Mouse (Mus musculus) stomach, embryonic 16.5 days (tissue): ENCODE data around the gene Atp6v1g1. TPM values are rescaled to one million over a fixed set of nuclear protein-coding genes. Genes with fewer than 3 reads are reported as not detected.

Source experiments
- ATAC-seq: fragments of 200-750 bp; cut with Nextera tagmentation; 2 replicates; pipeline ENCODE4 v1.8.0; 2017; ENCODE audit warnings: moderate number of reproducible peaks, moderate TSS enrichment; ENCODE audit not compliant: insufficient read depth, low FRiP score
- H3K27ac ChIP-seq: fragments of 300-500 bp; sonication (generic); 2 replicates; pipeline ENCODE4 v1.5.1; 2014; ENCODE audit warnings: low read length
- H3K27me3 ChIP-seq: fragments of 300-500 bp; sonication (generic); 2 replicates; pipeline ENCODE4 v1.6.1; 2014; ENCODE audit warnings: low read length, control low read depth, mixed read lengths; ENCODE audit not compliant: control insufficient read depth, insufficient read depth
- H3K36me3 ChIP-seq: fragments of 300-500 bp; sonication (generic); 2 replicates; pipeline ENCODE4 v1.6.1; 2014; ENCODE audit warnings: low read length; ENCODE audit not compliant: control insufficient read depth, insufficient read depth
- H3K4me1 ChIP-seq: fragments of 300-500 bp; sonication (generic); 2 replicates; pipeline ENCODE4 v1.6.1; 2014; ENCODE audit warnings: low read length, control low read depth, mixed read lengths; ENCODE audit not compliant: control insufficient read depth, insufficient read depth
- H3K4me2 ChIP-seq: fragments of 300-500 bp; sonication (generic); 2 replicates; pipeline ENCODE4 v1.6.1; 2014; ENCODE audit warnings: low read depth, low read length, mixed read lengths
- H3K4me3 ChIP-seq: fragments of 300-500 bp; sonication (generic); replicated peaks from 2 replicates; pipeline ENCODE4 v1.5.1; 2014; ENCODE audit warnings: mild to moderate bottlenecking, low read length
- H3K9ac ChIP-seq: fragments of 300-500 bp; sonication (generic); 2 replicates; pipeline ENCODE4 v1.6.1; 2014; ENCODE audit warnings: low read length
- H3K9me3 ChIP-seq: fragments of 300-500 bp; sonication (generic); replicated peaks from 2 replicates; pipeline ENCODE4 v1.6.1; 2016; ENCODE audit warnings: low read length, control low read depth; ENCODE audit not compliant: control insufficient read depth
- WGBS: fragments of 180-500 bp; shearing (Covaris S2); extraction: QIAGEN DNeasy Blood & Tissue Kit; methylation state at CpG from one replicate; pipeline ENCODE4 v1.1.7; 2014; 5-methylcytosine and 5-hydroxymethylcytosine counted together
- polyA plus RNA-seq: library from polyadenylated mRNA; unstranded; fragments of >200 nt; fragmentation: Nextera tagmentation; extraction: Ambion mirVana; gene quantifications from 2 replicates; pipeline ENCODE4 v1.2.1, GENCODE M21; 2015

Atp6v1g1 gene
- polyA plus RNA-seq, 1 experiment from 2014 or later, result 277 TPM

DNA sequence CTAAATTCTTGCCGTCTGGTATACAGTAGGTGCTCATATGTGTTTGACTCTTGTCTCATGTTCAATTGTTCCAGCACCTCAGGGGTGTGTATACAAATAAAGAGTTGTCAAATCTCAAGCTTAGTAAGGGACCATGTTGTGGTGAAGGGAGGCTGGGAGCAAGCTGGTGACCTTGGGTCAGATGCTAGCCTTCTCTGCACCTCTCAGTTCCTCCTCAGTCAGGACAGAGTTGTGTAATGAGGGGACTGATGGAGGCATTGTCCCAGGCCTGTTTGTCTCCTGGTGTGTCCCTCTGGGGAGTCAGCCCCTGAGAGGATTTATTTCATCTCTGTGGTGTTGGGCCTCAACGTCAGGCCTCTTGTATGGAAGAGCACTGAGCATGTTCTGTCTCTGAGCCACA, 41.7 kb downstream of the Atp6v1g1 start:
- no peak for ATAC-seq
- Histone ChIP-seq H3K9ac (no peak overlapping the region), H3K4me1 (no peaks in the 10 kb centered on the region), H3K27me3 (no peaks in the 10 kb centered on the region), H3K27ac (no peak overlapping the region), H3K36me3 (no peaks in the 10 kb centered on the region; the same call in 1 of the 2 replicates), H3K9me3 (no peaks in the 10 kb centered on the region), H3K4me2 (no peak overlapping the region), H3K4me3 (no peak overlapping the region)
- WGBS, result 71% methylated on average over 2 of the region's 2 CpGs

GRCm38 (mm10) chr4:63589987-63590386, 45.4 kb downstream of the Atp6v1g1 start:
- H3K9ac ChIP-seq, result no peak overlapping the region

DNA sequence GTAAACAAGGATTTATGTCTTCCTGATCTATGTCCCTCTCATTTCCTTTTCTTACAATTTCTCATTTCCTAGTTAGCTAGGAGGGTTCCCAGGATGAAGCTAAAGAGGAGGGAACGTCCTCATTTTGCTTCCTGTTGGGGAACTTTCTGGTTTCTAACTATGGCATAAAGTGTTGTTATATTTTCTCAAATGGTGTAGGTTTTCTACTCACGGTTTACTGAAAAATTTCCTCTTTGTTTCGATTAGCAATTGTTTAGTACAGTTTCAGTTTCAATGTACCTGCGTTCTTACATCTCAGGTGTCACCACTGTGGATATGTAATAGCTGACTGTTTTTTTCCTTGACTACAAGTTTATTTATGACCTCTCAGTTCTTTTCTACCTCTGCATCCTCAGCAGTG, 46.0 kb downstream of the Atp6v1g1 start:
- 81% methylated on average over 4 of the region's 4 CpGs for WGBS
- Histone ChIP-seq H3K9ac (no peak overlapping the region), H3K27ac (no peak overlapping the region), H3K4me1 (peaks cover 12% of the 10 kb centered on the region), H3K27me3 (no peaks in the 10 kb centered on the region), H3K36me3 (no peaks in the 10 kb centered on the region), H3K4me3 (no peak overlapping the region), H3K9me3 (no peaks in the 10 kb centered on the region), H3K4me2 (no peak overlapping the region)
- no peak for ATAC-seq

More at GRCm38 (mm10) chr4:63589987-63590386, 45.4 kb downstream of the Atp6v1g1 start:
- ATAC-seq, result no peak
- H3K27ac ChIP-seq, result no peak overlapping the region
- peaks cover 7% of the 10 kb centered on the region for H3K4me1 ChIP-seq
- H3K36me3 ChIP-seq, result no peaks in the 10 kb centered on the region
- no peak overlapping the region for H3K4me3 ChIP-seq
- no peaks in the 10 kb centered on the region for H3K27me3 ChIP-seq
- 77% methylated on average over 7 of the region's 7 CpGs for WGBS
- H3K4me2 ChIP-seq, result no peak overlapping the region
- H3K9me3 ChIP-seq, result no peaks in the 10 kb centered on the region

DNA sequence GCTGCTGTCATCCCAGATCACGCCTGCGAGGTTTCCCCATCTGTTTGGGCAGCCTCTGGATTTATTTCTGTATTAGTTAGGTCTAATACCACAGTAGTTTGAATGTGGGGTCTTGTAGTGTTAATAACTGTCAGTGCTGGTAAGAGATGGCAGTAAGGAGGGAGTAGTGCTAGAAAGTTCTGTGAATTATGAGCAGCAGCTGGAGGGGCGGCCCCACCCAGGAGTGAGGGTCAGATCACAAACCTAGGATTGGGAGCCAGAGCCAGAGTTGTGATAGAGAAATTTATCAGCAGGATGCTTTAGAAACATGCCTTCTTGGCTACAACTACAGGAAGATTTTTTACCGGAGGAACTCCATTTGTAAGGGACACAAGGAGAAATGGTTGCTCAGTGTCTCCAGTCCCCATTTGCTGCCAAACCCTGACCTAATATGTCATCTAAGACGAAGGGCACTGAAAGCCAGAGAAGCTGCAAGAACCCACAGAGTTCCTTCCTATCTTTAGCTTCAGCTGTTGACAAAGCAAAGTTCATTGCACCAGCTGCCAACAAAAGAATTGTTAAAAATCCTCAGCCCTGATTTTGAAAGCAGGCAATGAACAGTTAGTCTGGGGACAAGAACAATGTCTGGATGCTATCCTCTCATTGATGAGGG, 50.0 kb downstream of the Atp6v1g1 start:
- H3K9me3 ChIP-seq, result no peaks in the 10 kb centered on the region
- peaks cover 12% of the 10 kb centered on the region for H3K4me1 ChIP-seq
- H3K27me3 ChIP-seq, result no peaks in the 10 kb centered on the region
- H3K36me3 ChIP-seq, result no peaks in the 10 kb centered on the region
- no peak overlapping the region for H3K4me2 ChIP-seq
- peak overlapping the region; percentile 34; the same call in 1 of the 2 replicates for H3K27ac ChIP-seq
- WGBS, result 46% methylated on average over 5 of the region's 5 CpGs
- no peak overlapping the region for H3K9ac ChIP-seq
- no peak for ATAC-seq
- no peak overlapping the region for H3K4me3 ChIP-seq

DNA sequence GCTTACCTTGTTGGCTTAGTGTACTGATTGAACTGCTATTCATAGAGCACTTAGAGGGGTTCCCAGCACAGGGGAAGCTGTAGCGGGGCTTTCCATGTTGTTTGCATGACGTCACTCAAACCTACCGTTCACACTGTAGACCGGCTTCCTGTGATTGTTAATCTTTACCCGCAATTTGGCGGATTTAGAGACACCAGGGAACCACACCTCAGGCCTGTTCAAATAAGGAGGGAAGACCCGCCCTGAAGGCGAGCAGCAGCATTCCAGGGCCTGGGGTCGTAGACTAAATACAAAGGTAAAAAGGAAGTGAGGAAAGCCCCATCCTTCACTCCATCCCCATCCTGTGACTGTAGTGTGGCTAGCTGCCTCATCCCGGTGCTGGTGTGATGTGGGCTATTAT, 50.7 kb downstream of the Atp6v1g1 start:
- H3K9me3 ChIP-seq, result no peaks in the 10 kb centered on the region
- no peaks in the 10 kb centered on the region for H3K27me3 ChIP-seq
- no peak for ATAC-seq
- no peak overlapping the region for H3K4me3 ChIP-seq
- H3K9ac ChIP-seq, result no peak overlapping the region
- H3K4me1 ChIP-seq, result peaks cover 12% of the 10 kb centered on the region
- no peaks in the 10 kb centered on the region for H3K36me3 ChIP-seq
- no peak overlapping the region for H3K4me2 ChIP-seq
- 39% methylated on average over 10 of the region's 10 CpGs for WGBS
- H3K27ac ChIP-seq, result no peak overlapping the region

DNA sequence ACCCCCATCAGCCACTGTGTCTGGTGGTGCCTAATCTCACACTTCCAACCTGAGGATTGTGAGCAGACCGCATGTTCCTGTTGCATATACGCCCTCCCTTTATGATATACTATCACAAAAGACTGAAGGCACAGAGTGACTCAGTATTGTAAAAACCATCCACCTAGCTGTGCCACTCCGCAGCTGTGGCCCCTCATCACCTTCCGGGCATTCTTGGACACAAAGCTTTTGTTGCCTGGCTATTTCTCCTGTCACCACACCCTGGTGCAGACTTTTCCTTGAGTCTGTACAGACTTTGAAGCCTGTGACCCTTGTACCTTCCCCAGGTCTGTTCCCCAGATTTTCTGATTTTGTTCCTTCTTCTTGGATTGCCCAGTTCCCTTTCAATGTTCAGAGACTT, 51.4 kb downstream of the Atp6v1g1 start:
- 88% methylated on average over 4 of the region's 4 CpGs for WGBS
- Histone ChIP-seq H3K9ac (no peak overlapping the region), H3K27me3 (no peaks in the 10 kb centered on the region), H3K27ac (no peak overlapping the region), H3K4me3 (no peak overlapping the region), H3K9me3 (no peaks in the 10 kb centered on the region), H3K4me1 (peaks cover 12% of the 10 kb centered on the region), H3K36me3 (no peaks in the 10 kb centered on the region), H3K4me2 (no peak overlapping the region)
- ATAC-seq, result no peak

Other genes with a start within 250 kb of the Atp6v1g1 start
- gene Orm1, start 200.2 kb upstream of the Atp6v1g1 start, polyA plus RNA-seq, result 0.23 TPM in 1 of 2 replicates, not detected in the other
- gene Orm3, start 188.6 kb upstream of the Atp6v1g1 start, polyA plus RNA-seq, result not detected in 2 replicates
- not detected in 2 replicates for gene Orm2, start 182.3 kb upstream of the Atp6v1g1 start, polyA plus RNA-seq
- 6.2 and 7.0 TPM in 2 replicates for gene Akna, start 141.4 kb upstream of the Atp6v1g1 start, polyA plus RNA-seq
- gene Whrn, start 48.8 kb upstream of the Atp6v1g1 start, polyA plus RNA-seq, result 1.8 and 2.9 TPM in 2 replicates
- 6.6 and 8.8 TPM in 2 replicates for gene Tmem268, start 14.0 kb downstream of the Atp6v1g1 start, polyA plus RNA-seq
- not detected in 2 replicates for gene Gm11213, start 60.5 kb downstream of the Atp6v1g1 start, polyA plus RNA-seq
- not detected in 2 replicates for gene Tex48, start 77.7 kb downstream of the Atp6v1g1 start, polyA plus RNA-seq
- gene Gm11214, start 118.6 kb downstream of the Atp6v1g1 start, polyA plus RNA-seq, result not detected in 2 replicates
- 0.08 and 0.21 TPM in 2 replicates for gene Tnfsf15, start 200.3 kb downstream of the Atp6v1g1 start, polyA plus RNA-seq